10 mouse cellular contexts compared by ENCODE assay signal in the genomic region with DNA sequence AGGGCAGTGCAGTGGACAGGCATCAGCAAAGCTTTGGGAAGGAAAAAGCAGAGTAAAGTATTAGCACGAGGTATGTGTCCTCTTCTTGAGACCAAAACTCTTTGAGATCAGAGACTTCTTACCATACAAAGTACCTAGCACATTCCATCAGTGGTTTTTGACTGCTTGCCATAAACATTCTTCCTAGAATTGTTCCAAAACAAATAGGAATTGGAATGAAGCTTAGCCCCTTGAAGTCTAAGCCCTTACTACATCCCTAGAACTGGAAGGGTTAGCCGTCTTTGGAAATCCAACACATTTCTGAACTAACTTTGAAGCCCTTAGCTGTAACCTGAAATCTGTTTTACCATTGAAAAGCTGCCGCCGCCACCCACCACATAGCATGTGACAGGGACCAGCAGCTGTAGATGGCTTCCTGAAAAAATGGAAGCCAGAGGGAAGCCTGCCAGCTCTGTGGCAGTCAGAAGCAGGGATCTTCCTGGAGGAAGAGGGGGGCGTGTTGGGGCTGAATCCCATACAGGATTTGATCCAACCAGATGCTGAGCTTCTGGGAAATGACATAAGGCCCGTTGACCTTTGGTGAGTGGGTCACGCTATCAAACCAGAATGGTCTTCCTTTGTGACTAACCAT. TPM values are rescaled to one million over a fixed set of nuclear protein-coding genes. Genes with fewer than 3 reads are reported as not detected.
A peak's percentile ranks its signal among the peaks of the same experiment; 100 is the strongest.
DNase-seq lines count a peak whose midpoint lies in the region; ATAC-seq and TF ChIP-seq lines count a peak whose summit lies in the region.
"Had no signal": no experiment of that assay in that cellular context is flagged by ENCODE, and none has a peak within 500 bp of the region (broad histone marks: within the 10 kb centered on the region; RNA-seq: fewer than 3 reads in every experiment).

No protein-coding gene starts in this region.

- TF ChIP-seq CTCF in layer of hippocampus, adult 2 months (conservative IDR thresholded peaks at IDR 0.05), result no peak

- H3K4me1 ChIP-seq in intestine, embryonic 16.5 days (ENCODE audit: control insufficient read depth, insufficient read depth, low read length), result peaks cover 6% of the 10 kb centered on the region; the same call in 1 of the 2 replicates
- H3K4me1 ChIP-seq in intestine, embryonic 15.5 days (replicated peaks), result no peaks in the 10 kb centered on the region
- peaks cover 20% of the 10 kb centered on the region for H3K4me1 ChIP-seq in heart, embryonic 10.5 days

- WGBS in intestine, embryonic 16.5 days, result 79% methylated on average over 7 of the region's 7 CpGs
- WGBS in intestine, embryonic 15.5 days, result 81% methylated on average over 7 of the region's 7 CpGs
- 76% methylated on average over 7 of the region's 7 CpGs for WGBS in heart, embryonic 10.5 days

- H3K9ac ChIP-seq in intestine, embryonic 16.5 days (ENCODE audit: low read depth, low read length), result no peak overlapping the region
- H3K9ac ChIP-seq in intestine, embryonic 15.5 days, result no peak overlapping the region

- peak; percentile 53 for DNase-seq in heart, embryonic 10.5 days (ENCODE audit: low spot score)
- peak; percentile 69 to 80 for DNase-seq in layer of hippocampus, adult 2 months (ENCODE audit: low spot score in 2 of 2)
- DNase-seq in right cerebral cortex, postnatal 10 days (ENCODE audit: low spot score in 2 of 2), result peak; percentile 79 to 84
- DNase-seq in embryo, embryonic 10.5 days (ENCODE audit: low spot score), result no peak
- DNase-seq in cerebellum, postnatal 4 days (ENCODE audit: low spot score in 2 of 2), result no peak
- no peak for DNase-seq in thymus, postnatal 14 days

- no peak overlapping the region for H3K4me3 ChIP-seq in intestine, embryonic 16.5 days (ENCODE audit: low read length)
- H3K4me3 ChIP-seq in intestine, embryonic 15.5 days (replicated peaks), result no peak overlapping the region
- H3K4me3 ChIP-seq in heart, embryonic 10.5 days, result no peak overlapping the region
- H3K4me3 ChIP-seq in layer of hippocampus, adult 2 months, result no peak overlapping the region

- no peaks in the 10 kb centered on the region for H3K27me3 ChIP-seq in intestine, embryonic 16.5 days (replicated peaks; ENCODE audit: control insufficient read depth, insufficient read depth, low read length)
- H3K27me3 ChIP-seq in intestine, embryonic 15.5 days (replicated peaks), result no peaks in the 10 kb centered on the region
- no peaks in the 10 kb centered on the region for H3K27me3 ChIP-seq in heart, embryonic 10.5 days (ENCODE audit: insufficient read depth, poor library complexity, severe bottlenecking)

- H3K4me2 ChIP-seq in intestine, embryonic 16.5 days (ENCODE audit: low read depth, low read length), result no peak overlapping the region
- H3K4me2 ChIP-seq in intestine, embryonic 15.5 days (replicated peaks), result no peak overlapping the region

- no peaks in the 10 kb centered on the region for H3K9me3 ChIP-seq in intestine, embryonic 16.5 days (ENCODE audit: control insufficient read depth, low read length)
- H3K9me3 ChIP-seq in intestine, embryonic 15.5 days, result no peaks in the 10 kb centered on the region
- H3K9me3 ChIP-seq in heart, embryonic 10.5 days, result no peaks in the 10 kb centered on the region
- H3K9me3 ChIP-seq: G1E had no signal

- no peaks in the 10 kb centered on the region for H3K36me3 ChIP-seq in intestine, embryonic 16.5 days (ENCODE audit: control insufficient read depth, insufficient read depth, low read length)
- H3K36me3 ChIP-seq in intestine, embryonic 15.5 days, result 0 out of 2 replicates have a peak, but pooled peaks cover 4% of the 10 kb centered on the region
- peaks cover 36% of the 10 kb centered on the region for H3K36me3 ChIP-seq in heart, embryonic 10.5 days

- peak overlapping the region; percentile 2; the same call in 1 of the 2 replicates for H3K27ac ChIP-seq in intestine, embryonic 16.5 days (ENCODE audit: low read length)
- no peak overlapping the region for H3K27ac ChIP-seq in intestine, embryonic 15.5 days
- no peak overlapping the region for H3K27ac ChIP-seq in heart, embryonic 10.5 days
- H3K27ac ChIP-seq in layer of hippocampus, adult 2 months, result peak overlapping the region; percentile 33
- H3K27ac ChIP-seq: macrophage had no signal

- no peak for ATAC-seq in intestine, embryonic 16.5 days
- no peak for ATAC-seq in intestine, embryonic 15.5 days

RNA-seq across cellular contexts. Expression of a gene that starts 34.5 kb away (rescaled TPM):
- 14.8 and 18.7 TPM in 2 replicates for polyA plus RNA-seq in intestine, embryonic 16.5 days (2015; fragmentation: Nextera tagmentation; extraction: Ambion mirVana)
- polyA plus RNA-seq in intestine, embryonic 15.5 days (2015; fragmentation: Nextera tagmentation; extraction: Ambion mirVana), result 18.1 TPM in 2 replicates
- 21.7 and 22.5 TPM in 2 replicates for polyA plus RNA-seq in heart, embryonic 10.5 days (2016; fragmentation: Nextera tagmentation; extraction: Ambion mirVana)
- 10 to 100 TPM; 19.6 TPM for total RNA-seq in layer of hippocampus, adult 2 months (2021)

RNA-seq across cellular contexts. Expression of a gene that starts 34.6 kb away (rescaled TPM):
- polyA plus RNA-seq in intestine, embryonic 16.5 days (2015; fragmentation: Nextera tagmentation; extraction: Ambion mirVana), result 277 and 288 TPM in 2 replicates
- 321 and 322 TPM in 2 replicates for polyA plus RNA-seq in intestine, embryonic 15.5 days (2015; fragmentation: Nextera tagmentation; extraction: Ambion mirVana)
- polyA plus RNA-seq in heart, embryonic 10.5 days (2016; fragmentation: Nextera tagmentation; extraction: Ambion mirVana), result 294 and 320 TPM in 2 replicates
- total RNA-seq in layer of hippocampus, adult 2 months (2021), result 10 to 100 TPM; 82.1 to 99.8 TPM

RNA-seq across cellular contexts. Expression of a gene that starts 35.4 kb away (rescaled TPM):
- 22.0 and 25.0 TPM in 2 replicates for polyA plus RNA-seq in intestine, embryonic 16.5 days (2015; fragmentation: Nextera tagmentation; extraction: Ambion mirVana)
- polyA plus RNA-seq in intestine, embryonic 15.5 days (2015; fragmentation: Nextera tagmentation; extraction: Ambion mirVana), result 25.5 and 27.8 TPM in 2 replicates
- polyA plus RNA-seq in heart, embryonic 10.5 days (2016; fragmentation: Nextera tagmentation; extraction: Ambion mirVana), result 24.2 and 31.5 TPM in 2 replicates
- total RNA-seq in layer of hippocampus, adult 2 months (2021), result 10 to 100 TPM; 51.9 to 53.8 TPM

Comparison
In these comparisons a context has a peak if more than half of its experiments do, and no peak if none do; other contexts are left out.
1. H3K27ac ChIP-seq: peak in intestine, embryonic 16.5 days (single experiment) and layer of hippocampus, adult 2 months (single experiment); none in intestine, embryonic 15.5 days (single experiment) and heart, embryonic 10.5 days (single experiment).
2. DNase-seq: peak in heart, embryonic 10.5 days (single experiment), layer of hippocampus, adult 2 months (2 of 2) and right cerebral cortex, postnatal 10 days (2 of 2); none in embryo, embryonic 10.5 days (single experiment), cerebellum, postnatal 4 days (0 of 2) and thymus, postnatal 14 days (single experiment).